Mouse (Mus musculus) bone marrow macrophage, adult 2 months (primary cell): ENCODE measurements around the gene Map6.

Source experiments
- CTCF ChIP-seq: IDR thresholded peaks from 2 replicates; pipeline ENCODE4 v1.5.1; 2012; ENCODE audit warnings: low read depth, mild to moderate bottlenecking, low read length, moderate library complexity
- POLR2A ChIP-seq: IDR thresholded peaks from 2 replicates; pipeline ENCODE4 v1.6.1; 2012; ENCODE audit warnings: mild to moderate bottlenecking, low read depth, low read length, borderline replicate concordance

- no peak for TF ChIP-seq POLR2A
- no peak for TF ChIP-seq CTCF
Observed at GRCm38 (mm10) chr7:99263509-99263908, 3.7 kb upstream of the Map6 start.
